Mouse (Mus musculus) heart, adult 2 months (tissue): ENCODE data around the gene Ptprm.

Experiments
- CTCF ChIP-seq: fragments of 200-600 bp; IDR thresholded peaks from 2 replicates; pipeline ENCODE4 v1.8.1; 2022; ENCODE audit warnings: antibody characterized with exemption, mild to moderate bottlenecking, moderate library complexity
- EP300 ChIP-seq: fragments of 200-500 bp; IDR thresholded peaks from 2 replicates; pipeline ENCODE4 v1.6.1; 2011; ENCODE audit warnings: low read depth, low read length, control low read depth; ENCODE audit not compliant: insufficient read depth

- TF ChIP-seq EP300, result no peak
- no peak for TF ChIP-seq CTCF
Measured at GRCm38 (mm10) chr17:67134235-67134634, 220.0 kb downstream of the Ptprm start.
